Mouse (Mus musculus) bone marrow, adult 2 months (tissue): Measurements from ENCODE around the gene Ly9. TPM values are rescaled to one million over a fixed set of nuclear protein-coding genes. Genes with fewer than 3 reads are reported as not detected.

ENCODE experiments used
- H3K27ac ChIP-seq: fragments of 200-500 bp; 2 replicates; pipeline ENCODE4 v1.5.1; 2012; ENCODE audit warnings: low read depth, mild to moderate bottlenecking, control low read depth, inconsistent platforms, low read length; ENCODE audit not compliant: control insufficient read depth, poor library complexity, insufficient read depth
- H3K4me1 ChIP-seq: fragments of 200-500 bp; 2 replicates; pipeline ENCODE4 v1.6.1; 2011; ENCODE audit warnings: low read length; ENCODE audit not compliant: control insufficient read depth, insufficient read depth
- H3K4me3 ChIP-seq: fragments of 200-500 bp; replicated peaks from 2 replicates; pipeline ENCODE3; 2011; ENCODE audit warnings: mild to moderate bottlenecking, low read depth, low read length, control low read depth; ENCODE audit not compliant: control insufficient read depth
- CTCF ChIP-seq: fragments of 200-500 bp; IDR thresholded peaks from 2 replicates; pipeline ENCODE4 v1.5.1; 2011; ENCODE audit warnings: low read length, control low read depth; ENCODE audit not compliant: control insufficient read depth, insufficient read depth
- POLR2A ChIP-seq: fragments of 200-500 bp; IDR thresholded peaks from 2 replicates; pipeline ENCODE4 v1.6.1; 2011; ENCODE audit warnings: low read depth, mild to moderate bottlenecking, control low read depth, low read length, borderline replicate concordance; ENCODE audit not compliant: control insufficient read depth
- WGBS: fragments of 180-500 bp; shearing (Covaris S2); methylation state at CpG from one replicate; pipeline ENCODE4 v1.1.7; 2018; 5-methylcytosine and 5-hydroxymethylcytosine counted together
- polyA plus RNA-seq: library from polyadenylated mRNA; stranded (reverse); fragments of >200 nt; gene quantifications from 2 replicates; pipeline ENCODE4 v1.2.4, GENCODE M21; 2011; ENCODE audit warnings: low replicate concordance; ENCODE audit not compliant: missing spikeins, insufficient read depth, insufficient read length

Ly9 gene
- polyA plus RNA-seq, 1 experiment: 23.7 TPM

DNA sequence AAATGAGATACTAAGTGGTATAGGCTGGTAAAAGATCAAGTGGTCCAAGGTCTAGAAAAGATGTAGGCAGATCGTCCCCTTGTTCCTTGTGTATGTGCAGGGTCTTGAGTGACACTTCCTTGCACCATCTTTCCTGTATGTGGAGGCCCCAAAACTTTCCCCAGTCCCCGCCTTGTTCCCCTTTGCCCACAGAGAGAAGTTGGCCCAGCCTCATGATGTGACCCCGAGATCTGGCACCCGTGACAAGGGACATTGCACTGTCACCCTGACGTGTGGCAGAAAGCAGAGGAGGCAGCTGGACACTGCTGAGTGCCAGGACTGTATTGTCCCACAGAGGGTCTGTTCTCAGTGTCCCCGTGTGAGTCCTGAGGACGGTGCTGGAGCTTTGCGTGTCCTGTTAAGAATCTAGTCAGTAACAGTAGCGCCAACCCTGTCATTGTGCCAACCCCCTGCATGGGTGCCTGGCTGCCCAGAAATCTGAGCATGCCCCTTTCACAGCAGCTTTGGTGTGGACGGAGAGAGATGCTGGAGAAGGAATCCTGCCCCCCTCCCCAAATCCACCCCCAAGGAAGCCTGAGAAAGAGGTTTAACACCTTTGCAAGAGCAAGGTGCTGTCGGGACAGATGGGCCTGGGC, 9.8 kb upstream of the Ly9 start:
- TF ChIP-seq POLR2A (no peak), CTCF (no peak)
- WGBS: 45% methylated on average over 11 of the region's 11 CpGs
- Histone ChIP-seq H3K4me3 (no peak overlapping the region), H3K4me1 (peaks cover 5% of the 10 kb centered on the region), H3K27ac (peak overlapping the region; percentile 46)

DNA sequence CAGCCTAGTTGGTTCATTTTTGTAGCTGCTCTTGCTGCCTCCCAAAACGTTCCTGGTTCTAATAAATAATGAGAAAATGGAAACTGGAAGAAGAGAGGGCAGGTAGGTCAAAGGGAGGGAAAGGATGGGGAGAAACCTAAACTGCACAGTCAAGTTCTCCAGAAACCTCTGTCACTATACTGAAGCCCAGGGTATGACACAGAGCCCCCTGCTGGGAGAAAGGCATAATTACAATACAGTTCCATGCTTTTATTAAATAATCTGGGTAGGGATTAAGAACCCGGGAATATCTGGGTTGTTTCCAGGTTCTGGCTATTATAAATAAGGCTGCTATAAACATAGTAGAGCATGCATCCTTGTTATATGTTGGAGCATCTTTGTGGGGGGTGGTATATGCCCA, 6.8 kb upstream of the Ly9 start:
- Histone ChIP-seq H3K27ac (no peak overlapping the region), H3K4me1 (peaks cover 3% of the 10 kb centered on the region), H3K4me3 (no peak overlapping the region)
- TF ChIP-seq CTCF: no peak
- 9% methylated on average over 2 of the region's 2 CpGs for WGBS

DNA sequence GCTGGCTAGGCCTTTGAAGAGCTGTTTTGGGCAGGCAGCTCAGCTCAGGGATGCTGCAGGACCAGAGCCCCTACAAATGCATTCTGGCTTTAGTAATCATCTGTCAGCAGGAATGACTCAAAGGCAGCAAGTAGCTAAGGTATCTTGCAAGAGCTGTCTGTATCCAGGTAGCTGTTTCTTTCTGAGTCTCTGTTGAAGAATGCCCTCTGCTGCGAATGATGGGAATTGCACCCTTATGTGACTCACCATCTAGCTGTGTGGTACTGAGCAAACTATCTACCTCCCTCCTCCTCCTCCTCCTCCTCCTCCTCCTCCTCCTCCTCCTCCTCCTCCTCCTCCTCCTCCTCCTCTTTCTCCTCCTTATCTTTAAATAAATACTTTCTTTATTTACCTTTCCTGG, 3.6 kb upstream of the Ly9 start:
- H3K27ac ChIP-seq: no peak overlapping the region
- H3K4me3 ChIP-seq: no peak overlapping the region
- WGBS: 48% methylated on average over 1 of the region's 1 CpGs
- peaks cover 2% of the 10 kb centered on the region; the same call in 1 of the 2 replicates for H3K4me1 ChIP-seq
- TF ChIP-seq CTCF (no peak), POLR2A (no peak)

DNA sequence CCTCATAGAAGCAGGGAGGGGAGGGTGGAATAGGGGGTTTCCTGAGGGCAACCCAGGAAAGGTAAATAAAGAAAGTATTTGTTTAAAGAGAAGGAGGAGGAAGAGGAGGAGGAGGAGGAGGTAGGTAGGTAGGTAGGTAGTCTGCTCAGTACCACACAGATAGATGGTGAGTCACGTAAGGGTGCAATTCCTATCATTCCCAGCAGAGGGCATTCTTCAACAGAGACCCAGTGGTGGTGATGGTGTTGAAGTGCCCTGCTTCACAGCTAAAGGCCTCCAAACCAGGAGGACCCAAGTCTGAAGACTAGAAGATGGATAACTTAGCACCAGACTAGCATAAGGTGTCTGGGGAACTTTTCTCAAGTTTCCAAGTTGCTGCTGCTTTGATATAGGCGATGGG, 2.8 kb upstream of the Ly9 start:
- Histone ChIP-seq H3K4me3 (no peak overlapping the region), H3K27ac (no peak overlapping the region), H3K4me1 (peaks cover 2% of the 10 kb centered on the region; the same call in 1 of the 2 replicates)
- WGBS: 69% methylated on average over 2 of the region's 2 CpGs
- peak; percentile 54 for TF ChIP-seq CTCF
- no peak for TF ChIP-seq POLR2A

DNA sequence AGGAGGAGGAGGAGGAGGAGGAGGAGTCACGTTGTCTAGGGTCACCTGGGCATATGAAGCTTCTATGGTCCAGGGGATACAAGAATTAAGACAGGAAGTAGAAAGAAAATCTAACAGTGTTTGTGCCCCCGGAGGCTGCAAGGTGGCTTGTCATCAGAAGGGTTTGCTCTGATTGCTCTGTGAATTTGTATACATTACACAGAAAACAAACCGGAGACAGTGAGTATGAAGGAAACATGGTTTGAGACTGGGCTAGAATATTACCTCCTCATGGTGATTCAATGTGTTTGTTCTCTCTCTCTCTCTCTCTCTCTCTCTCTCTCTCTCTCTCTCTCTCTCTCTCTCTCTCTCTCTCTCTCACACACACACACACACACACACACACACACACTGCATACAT, 554 bp downstream of the Ly9 start:
- peak overlapping the region; percentile 56 for H3K4me3 ChIP-seq
- TF ChIP-seq POLR2A (no peak), CTCF (no peak)
- H3K4me1 ChIP-seq: peaks cover 2% of the 10 kb centered on the region; the same call in 1 of the 2 replicates
- 23% methylated on average over 3 of the region's 3 CpGs for WGBS
- no peak overlapping the region for H3K27ac ChIP-seq

DNA sequence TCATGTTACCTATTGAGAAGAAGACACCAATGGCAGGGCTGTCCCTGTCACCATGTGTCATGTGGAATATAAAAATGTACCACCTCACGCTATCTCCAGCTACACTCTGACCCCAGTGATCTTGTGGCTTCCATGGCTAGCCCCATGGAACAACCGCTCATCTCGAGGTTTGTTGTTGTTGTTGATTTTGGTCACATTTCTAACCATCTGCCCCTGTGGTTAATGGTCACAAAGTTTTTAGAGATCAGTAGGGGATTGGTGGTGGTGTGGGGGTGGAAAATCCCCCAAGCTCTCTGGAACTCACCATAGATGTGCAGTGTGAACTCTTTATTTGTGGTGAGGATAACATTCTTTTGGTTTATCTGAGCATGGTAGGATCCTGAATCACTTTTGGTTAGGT, 2.5 kb downstream of the Ly9 start:
- no peak overlapping the region for H3K27ac ChIP-seq
- TF ChIP-seq CTCF (no peak), POLR2A (no peak)
- peaks cover 2% of the 10 kb centered on the region; the same call in 1 of the 2 replicates for H3K4me1 ChIP-seq
- 70% methylated on average over 3 of the region's 3 CpGs for WGBS
- H3K4me3 ChIP-seq: no peak overlapping the region

DNA sequence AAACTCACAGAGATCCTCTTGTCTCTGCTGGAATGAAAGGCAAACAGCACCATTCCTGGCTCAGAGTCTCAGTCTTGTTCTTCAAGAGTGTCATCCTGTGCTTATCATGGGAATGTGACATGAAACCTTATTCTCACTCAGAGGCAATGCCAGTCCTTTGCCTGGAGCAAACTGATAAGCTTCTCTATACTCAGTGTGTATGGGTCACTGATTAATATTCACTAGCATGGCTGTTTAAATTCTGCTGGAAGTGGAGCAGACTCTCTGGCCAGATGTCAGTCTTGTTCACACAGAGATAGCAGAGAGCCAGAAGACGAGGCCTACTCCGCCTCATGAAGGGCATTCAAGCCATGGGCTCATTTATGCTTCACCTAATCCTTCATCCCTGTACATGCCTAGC, 22.6 kb downstream of the Ly9 start:
- TF ChIP-seq CTCF (no peak), POLR2A (no peak)
- no peak overlapping the region for H3K27ac ChIP-seq
- H3K4me3 ChIP-seq: no peak overlapping the region
- no peaks in the 10 kb centered on the region for H3K4me1 ChIP-seq
- WGBS: 67% methylated on average over 2 of the region's 2 CpGs

DNA sequence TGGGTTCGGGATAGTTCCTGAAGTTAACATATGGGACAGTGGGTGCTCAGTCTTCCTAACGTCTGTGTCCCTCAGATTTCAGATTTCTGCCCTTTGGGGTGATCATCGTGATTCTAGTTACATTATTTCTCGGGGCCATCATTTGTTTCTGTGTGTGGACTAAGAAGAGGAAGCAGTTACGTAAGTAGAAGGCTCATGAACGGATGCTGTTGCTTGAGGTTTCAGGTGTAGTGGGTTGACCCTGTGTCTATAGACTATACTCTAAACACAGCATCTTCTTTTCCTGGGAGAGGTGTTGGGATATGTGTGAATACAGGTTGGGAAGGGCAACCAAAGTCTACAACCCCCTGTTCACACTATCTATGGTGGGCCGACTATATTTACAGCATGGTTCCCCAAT, 30.0 kb downstream of the Ly9 start:
- no peaks in the 10 kb centered on the region for H3K4me1 ChIP-seq
- TF ChIP-seq CTCF (no peak), POLR2A (no peak)
- no peak overlapping the region for H3K27ac ChIP-seq
- WGBS: 42% methylated on average over 7 of the region's 7 CpGs
- H3K4me3 ChIP-seq: no peak overlapping the region

DNA sequence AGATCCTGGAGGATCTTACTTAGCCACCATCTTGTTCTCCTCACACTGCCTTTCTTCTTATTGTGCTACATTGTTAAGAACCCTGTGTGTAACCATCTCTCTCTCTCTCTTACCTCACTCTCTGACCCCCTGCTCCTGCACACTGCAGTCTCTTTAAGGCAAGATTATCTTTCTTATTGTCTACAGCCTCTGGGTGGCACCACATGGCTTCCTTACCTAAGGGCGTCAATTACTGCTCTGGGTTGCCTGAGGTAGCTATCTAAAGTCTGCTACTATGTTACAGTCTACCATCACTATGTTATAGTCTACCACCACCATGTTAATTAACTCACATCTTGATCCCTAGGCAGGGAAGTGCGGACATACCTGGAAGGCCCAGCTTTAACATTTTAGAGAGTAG, 38.8 kb downstream of the Ly9 start:
- 73% methylated on average over 2 of the region's 2 CpGs for WGBS
- TF ChIP-seq POLR2A (no peak), CTCF (no peak)
- Histone ChIP-seq H3K27ac (no peak overlapping the region), H3K4me3 (no peak overlapping the region), H3K4me1 (no peaks in the 10 kb centered on the region)

DNA sequence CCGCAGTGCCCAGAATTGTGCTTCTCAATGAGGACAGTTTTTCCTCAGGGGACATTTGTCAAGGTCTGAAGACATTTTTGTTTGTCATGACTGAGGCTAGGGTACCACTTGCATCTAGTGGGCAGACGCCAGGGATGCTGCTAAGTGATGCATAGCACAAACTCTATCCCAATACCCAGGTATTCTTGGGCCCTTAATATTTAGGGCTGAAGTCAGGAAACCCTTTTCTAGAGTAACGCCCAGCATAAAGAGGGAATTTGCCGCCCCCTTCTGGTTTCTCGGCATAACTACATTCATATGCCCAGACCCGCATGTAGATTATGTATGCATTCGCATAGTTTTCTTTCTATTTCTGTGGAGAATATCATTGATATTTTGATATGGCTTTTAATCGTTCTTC, 40.4 kb downstream of the Ly9 start:
- Histone ChIP-seq H3K27ac (no peak overlapping the region), H3K4me3 (no peak overlapping the region), H3K4me1 (no peaks in the 10 kb centered on the region)
- WGBS: 16% methylated on average over 8 of the region's 8 CpGs
- TF ChIP-seq POLR2A (no peak), CTCF (no peak)
